Mouse (Mus musculus) CH12.LX (cell line): ENCODE data around the gene Casr. TPM values are rescaled to one million over a fixed set of nuclear protein-coding genes. Genes with fewer than 3 reads are reported as not detected.
A peak's percentile ranks its signal among the peaks of the same experiment; 100 is the strongest.

ENCODE experiments used
- DNase-seq: peaks from one replicate; pipeline ENCODE4 v3.0.0-alpha.2; 2013; ENCODE audit errors: extremely low read depth
- H3K27ac ChIP-seq: 2 replicates; pipeline ENCODE4 v1.5.1; 2012; ENCODE audit warnings: low read depth, mild to moderate bottlenecking, control low read depth, moderate library complexity; ENCODE audit not compliant: insufficient read depth
- H3K27me3 ChIP-seq: replicated peaks from 2 replicates; pipeline ENCODE3; 2012; ENCODE audit warnings: inconsistent platforms
- H3K36me3 ChIP-seq, 2 experiments: replicated peaks in 1 of 2; 2 replicates each; pipeline versions ENCODE3 to v1.6.1; 2012; ENCODE audit warnings: inconsistent platforms in 1 of 2, low read length in 1 of 2, mild to moderate bottlenecking in 1 of 2, mixed read lengths in 1 of 2, moderate library complexity in 1 of 2; ENCODE audit not compliant: control insufficient read depth in 1 of 2, insufficient read depth in 1 of 2
- H3K4me1 ChIP-seq, 2 experiments: 2 replicates each; pipeline ENCODE4 v1.6.1; 2012; ENCODE audit warnings: inconsistent platforms in 1 of 2, moderate library complexity in 1 of 2; ENCODE audit not compliant: insufficient read depth in 2 of 2, control insufficient read depth in 1 of 2
- H3K4me2 ChIP-seq: 2 replicates; pipeline ENCODE4 v1.6.1; 2012; ENCODE audit warnings: low read depth, mild to moderate bottlenecking, control low read depth; ENCODE audit not compliant: poor library complexity, insufficient read depth, severe bottlenecking
- H3K4me3 ChIP-seq, 3 experiments: fragments of 150-350 bp in 1 of 3; sonication (generic) in 1 of 3; replicated peaks in 1 of 3; 2 replicates each; pipeline versions ENCODE3 to v1.5.1; 2011 to 2012; ENCODE audit warnings: low read depth in 2 of 3, low read length in 2 of 3, mild to moderate bottlenecking in 2 of 3, moderate library complexity in 2 of 3, control low read depth in 1 of 3, improper control_type of control experiment in 1 of 3, inconsistent platforms in 1 of 3, mixed read lengths in 1 of 3; ENCODE audit not compliant: poor library complexity in 1 of 3
- H3K79me2 ChIP-seq: replicated peaks from 2 replicates; pipeline ENCODE4 v1.6.1; 2012; ENCODE audit warnings: mild to moderate bottlenecking, moderate library complexity; ENCODE audit not compliant: control insufficient read depth, poor library complexity, insufficient read depth, severe bottlenecking; ENCODE audit errors: extremely low read depth
- H3K9ac ChIP-seq: 2 replicates; pipeline ENCODE4 v1.6.1; 2012; ENCODE audit warnings: low read depth, mild to moderate bottlenecking, control low read depth, moderate library complexity; ENCODE audit not compliant: insufficient read depth
- H3K9me3 ChIP-seq: replicated peaks from 2 replicates; pipeline ENCODE3; 2012; ENCODE audit warnings: low read length, inconsistent platforms, mixed read lengths
- BHLHE40 ChIP-seq: IDR thresholded peaks from 2 replicates; pipeline ENCODE4 v1.6.1; 2011; ENCODE audit warnings: mild to moderate bottlenecking, low read depth, low read length, improper control_type of control experiment
- CHD1 ChIP-seq: IDR thresholded peaks from 2 replicates; pipeline ENCODE4 v1.6.1; 2012; ENCODE audit warnings: low read depth, low read length, improper control_type of control experiment, inconsistent platforms
- CHD2 ChIP-seq: IDR thresholded peaks from 2 replicates; pipeline ENCODE4 v1.6.1; 2011; ENCODE audit warnings: low read length, improper control_type of control experiment
- CTCF ChIP-seq, 2 experiments: IDR thresholded peaks in 1 of 2; conservative IDR thresholded peaks in 1 of 2; 2 replicates each; pipeline ENCODE4 v1.5.1; 2011 to 2012; ENCODE audit warnings: low read depth in 2 of 2, low read length in 2 of 2, improper control_type of control experiment in 1 of 2, inconsistent platforms in 1 of 2, mild to moderate bottlenecking in 1 of 2, moderate library complexity in 1 of 2
- EP300 ChIP-seq: IDR thresholded peaks from 2 replicates; pipeline ENCODE4 v1.6.1; 2011; ENCODE audit warnings: low read length, improper control_type of control experiment
- ETS1 ChIP-seq: conservative IDR thresholded peaks from 2 replicates; pipeline ENCODE4 v1.6.1; 2012; ENCODE audit warnings: low read depth, mild to moderate bottlenecking, inconsistent platforms, low read length, improper control_type of control experiment, moderate library complexity
- GABPA ChIP-seq: IDR thresholded peaks from 2 replicates; pipeline ENCODE4 v1.6.1; 2012; ENCODE audit warnings: low read depth, low read length, improper control_type of control experiment, inconsistent platforms; ENCODE audit not compliant: insufficient replicate concordance
- IRF4 ChIP-seq: IDR thresholded peaks from 2 replicates; pipeline ENCODE4 v1.6.1; 2014; ENCODE audit warnings: low read depth, mild to moderate bottlenecking, inconsistent platforms, low read length, improper control_type of control experiment
- MYC ChIP-seq: IDR thresholded peaks from 2 replicates; pipeline ENCODE4 v1.6.1; 2011; ENCODE audit warnings: low read depth, mild to moderate bottlenecking, improper control_type of control experiment, low read length
- POLR2A ChIP-seq: IDR thresholded peaks from 2 replicates; pipeline ENCODE4 v1.6.1; 2011; ENCODE audit warnings: low read depth, mild to moderate bottlenecking, improper control_type of control experiment, low read length
- POLR2AphosphoS2 ChIP-seq: IDR thresholded peaks from 2 replicates; pipeline ENCODE4 v1.6.1; 2011; ENCODE audit warnings: low read depth, low read length, improper control_type of control experiment
- SMC3 ChIP-seq: IDR thresholded peaks from 2 replicates; pipeline ENCODE4 v1.6.1; 2011; ENCODE audit warnings: low read depth, low read length, improper control_type of control experiment
- TBP ChIP-seq: conservative IDR thresholded peaks from 2 replicates; pipeline ENCODE4 v1.6.1; 2011; ENCODE audit warnings: low read depth, low read length, improper control_type of control experiment
- USF2 ChIP-seq: conservative IDR thresholded peaks from 2 replicates; pipeline ENCODE4 v1.6.1; 2011; ENCODE audit warnings: low read depth, low read length, improper control_type of control experiment
- ZC3H11A ChIP-seq: IDR thresholded peaks from 2 replicates; pipeline ENCODE4 v1.6.1; 2012; ENCODE audit warnings: low read depth, mild to moderate bottlenecking, inconsistent platforms, low read length, improper control_type of control experiment
- dilution Hi-C: fragments of 300-500 bp; cut with MboI; formaldehyde crosslinking; loops from 2 replicates; pipeline ENCODE4 v1.14.3; 2020; ENCODE audit warnings: low sequenced_read_pairs; ENCODE audit not compliant: extremely low pct_unique_long_range_greater_than_20kb, extremely low pct_ligation_motif_present
- in situ Hi-C: fragments of 300-500 bp; cut with MboI; formaldehyde crosslinking; loops from 3 replicates; pipeline ENCODE4 v1.14.3; 2019; ENCODE audit warnings: low sequenced_read_pairs, low pct_ligation_motif_present, low pct_unique_long_range_greater_than_20kb, mixed read lengths
- polyA plus RNA-seq: library from polyadenylated mRNA; unstranded; fragments of >175 nt; gene quantifications from 2 replicates; pipeline ENCODE4 v1.2.1, GENCODE M21; 2012; ENCODE audit warnings: low read depth; ENCODE audit not compliant: insufficient read length
- total RNA-seq, 2 experiments: library from RNA; depleted of rRNA; stranded (reverse); fragments of 300-350 nt in 1 of 2; fragments of >200 nt in 1 of 2; gene quantifications; 2 replicates each; pipeline ENCODE4 v1.2.3; 2012 to 2014

Casr gene
- total RNA-seq (2012; rRNA removed): 0.34 and 0.59 TPM in 2 replicates
- 0.19 and 0.35 TPM in 2 replicates for total RNA-seq (2014; rRNA removed)
- polyA plus RNA-seq: 0.55 and 0.63 TPM in 2 replicates

DNA sequence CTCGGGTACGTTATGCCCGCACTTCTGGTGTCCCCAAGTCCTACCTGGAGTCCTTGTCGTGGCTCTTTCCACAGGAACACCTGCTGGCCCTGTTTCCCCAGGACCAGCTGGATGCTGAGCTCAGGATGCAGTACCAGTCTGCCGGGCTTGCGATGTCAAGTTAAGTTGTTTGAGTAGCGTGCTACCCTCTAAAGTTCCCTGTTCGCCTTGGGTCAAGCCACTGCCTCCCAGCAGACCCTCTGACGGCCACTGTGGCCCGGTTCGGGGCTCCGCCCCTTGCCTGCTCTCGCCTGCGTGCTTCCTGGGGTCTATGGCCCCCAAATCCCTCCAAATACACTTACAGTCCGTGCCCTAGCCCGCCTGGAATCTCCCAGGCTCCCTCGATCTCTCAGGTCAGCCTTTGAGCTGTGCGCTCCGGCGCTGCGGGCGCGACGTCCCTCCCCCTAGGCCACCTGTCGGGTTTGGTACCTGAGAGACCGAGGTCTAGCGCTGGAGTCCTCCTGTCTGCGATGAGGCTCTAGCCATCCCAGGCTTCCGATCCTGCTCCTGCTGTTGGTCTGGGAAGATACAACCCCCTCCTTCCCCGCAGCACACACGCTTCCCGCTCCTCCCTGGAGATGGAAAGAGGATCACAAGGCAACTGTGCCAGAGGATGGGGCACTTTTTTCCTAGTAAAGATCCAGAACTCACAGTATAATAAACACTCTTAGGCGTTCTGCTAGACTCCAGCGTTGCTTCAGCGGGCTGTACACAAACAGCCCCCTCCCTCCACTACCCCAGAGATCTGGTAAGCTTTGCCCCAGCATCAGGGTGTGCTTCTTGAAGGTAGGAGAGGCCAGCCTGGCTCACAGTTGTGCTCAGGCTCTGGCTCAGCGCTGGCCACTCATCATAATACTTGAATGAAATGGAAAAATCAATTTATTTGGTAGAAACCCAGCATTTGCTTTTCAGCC is at the start of gene Casr:
Gene Casr (minus strand): TSS at position 756 of the 953 bp plus-strand sequence.
- no peaks in the 10 kb centered on the region for H3K79me2 ChIP-seq
- TF ChIP-seq MYC (no peak), POLR2A (no peak), CHD2 (no peak), ZC3H11A (no peak), USF2 (no peak), CHD1 (no peak)
- no peaks in the 10 kb centered on the region for H3K36me3 ChIP-seq
- H3K27me3 ChIP-seq: no peaks in the 10 kb centered on the region
- no peak within 1 kb of the TSS for H3K4me2 ChIP-seq
- dilution Hi-C loops (no loop called here), in situ Hi-C loops (no loop called here)
- H3K4me1 ChIP-seq: no peaks in the 10 kb centered on the region
- H3K27ac ChIP-seq: no peak within 1 kb of the TSS
- H3K9me3 ChIP-seq: no peaks in the 10 kb centered on the region
- no peak within 1 kb of the TSS for H3K4me3 ChIP-seq
- no peak for DNase-seq
- H3K9ac ChIP-seq: no peak within 1 kb of the TSS

DNA sequence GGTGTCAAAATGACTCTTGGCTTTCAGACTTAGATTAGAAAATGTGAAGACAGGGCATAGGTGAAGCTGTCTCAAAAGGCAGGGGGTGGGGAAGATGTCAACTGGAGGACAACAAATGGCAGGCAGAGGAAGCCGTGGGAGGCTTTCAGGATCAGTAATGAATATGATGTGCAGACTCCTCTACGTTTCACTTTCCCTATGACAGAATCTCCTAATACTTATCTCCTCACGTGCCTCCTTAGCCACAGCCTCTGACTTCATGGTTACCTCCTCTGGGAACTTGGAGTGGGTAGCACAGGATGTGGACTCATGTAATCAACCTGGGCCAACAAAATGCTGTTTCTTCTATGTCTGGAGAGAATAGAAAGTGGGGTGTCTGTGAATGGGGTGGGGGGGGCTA is 40.7 kb upstream of the Casr start:
- in situ Hi-C loops (no loop called here), dilution Hi-C loops (no loop called here)
- H3K79me2 ChIP-seq: no peaks in the 10 kb centered on the region
- TF ChIP-seq CHD2 (no peak), IRF4 (no peak), SMC3 (no peak), EP300 (no peak), BHLHE40 (peak; percentile 85), CTCF (conservative IDR thresholded peaks at IDR 0.05 in 1 of 2, IDR thresholded peaks at IDR 0.05 in 1 of 2; ENCODE audit: low read depth in 2 of 2, low read length in 2 of 2) (no peak), TBP (no peak), ZC3H11A (no peak), POLR2AphosphoS2 (no peak), GABPA (no peak), ETS1 (peak; percentile 33; the same call in 1 of the 2 replicates)
- H3K4me1 ChIP-seq: peaks cover 8 to 19% of the 10 kb centered on the region in 2 experiments
- no peaks in the 10 kb centered on the region for H3K9me3 ChIP-seq
- no peak overlapping the region for H3K4me2 ChIP-seq
- peak; percentile 20 for DNase-seq
- no peak overlapping the region for H3K9ac ChIP-seq
- no peak overlapping the region for H3K27ac ChIP-seq
- H3K4me3 ChIP-seq: no peak overlapping the region
- no peaks in the 10 kb centered on the region for H3K27me3 ChIP-seq
- peaks cover 43 to 63% of the 10 kb centered on the region in 2 experiments for H3K36me3 ChIP-seq
